Mouse (Mus musculus) kidney, embryonic 15.5 days (tissue): ENCODE data around the gene Rpl5. TPM values are rescaled to one million over a fixed set of nuclear protein-coding genes. Genes with fewer than 3 reads are reported as not detected.

Experiments
- ATAC-seq: fragments of 200-750 bp; cut with Nextera tagmentation; replicated peaks from 2 replicates; pipeline ENCODE4 v1.8.0; 2017; ENCODE audit warnings: moderate TSS enrichment; ENCODE audit not compliant: low FRiP score
- H3K27ac ChIP-seq: fragments of 300-500 bp; sonication (generic); 2 replicates; pipeline ENCODE4 v1.5.1; 2015; ENCODE audit warnings: mild to moderate bottlenecking, inconsistent platforms
- H3K27me3 ChIP-seq: fragments of 300-500 bp; sonication (generic); 2 replicates; pipeline ENCODE4 v1.6.1; 2015; ENCODE audit warnings: inconsistent platforms
- H3K36me3 ChIP-seq: fragments of 300-500 bp; sonication (generic); 2 replicates; pipeline ENCODE4 v1.6.1; 2015; ENCODE audit warnings: inconsistent platforms
- H3K4me1 ChIP-seq: fragments of 300-500 bp; sonication (generic); 2 replicates; pipeline ENCODE4 v1.6.1; 2015; ENCODE audit warnings: inconsistent platforms
- H3K4me2 ChIP-seq: fragments of 300-500 bp; sonication (generic); 2 replicates; pipeline ENCODE4 v1.6.1; 2015; ENCODE audit warnings: moderate library complexity, mild to moderate bottlenecking, inconsistent platforms
- H3K4me3 ChIP-seq: fragments of 300-500 bp; sonication (generic); replicated peaks from 2 replicates; pipeline ENCODE4 v1.5.1; 2015; ENCODE audit warnings: mild to moderate bottlenecking, inconsistent platforms
- H3K9ac ChIP-seq: fragments of 300-500 bp; sonication (generic); 2 replicates; pipeline ENCODE4 v1.6.1; 2015; ENCODE audit warnings: mild to moderate bottlenecking, inconsistent platforms
- H3K9me3 ChIP-seq: fragments of 300-500 bp; sonication (generic); replicated peaks from 2 replicates; pipeline ENCODE4 v1.6.1; 2016; ENCODE audit warnings: inconsistent platforms
- WGBS: fragments of 180-500 bp; shearing (Covaris S2); methylation state at CpG from one replicate; pipeline ENCODE4 v1.1.7; 2015; ENCODE audit warnings: mixed read lengths; 5-methylcytosine and 5-hydroxymethylcytosine counted together
- polyA plus RNA-seq: library from polyadenylated mRNA; unstranded; fragments of >200 nt; fragmentation: Nextera tagmentation; extraction: Ambion mirVana; gene quantifications from 2 replicates; pipeline ENCODE4 v1.2.1, GENCODE M21; 2015

Rpl5 gene
- polyA plus RNA-seq, 1 experiment from 2014 or later = 85.4 TPM

DNA sequence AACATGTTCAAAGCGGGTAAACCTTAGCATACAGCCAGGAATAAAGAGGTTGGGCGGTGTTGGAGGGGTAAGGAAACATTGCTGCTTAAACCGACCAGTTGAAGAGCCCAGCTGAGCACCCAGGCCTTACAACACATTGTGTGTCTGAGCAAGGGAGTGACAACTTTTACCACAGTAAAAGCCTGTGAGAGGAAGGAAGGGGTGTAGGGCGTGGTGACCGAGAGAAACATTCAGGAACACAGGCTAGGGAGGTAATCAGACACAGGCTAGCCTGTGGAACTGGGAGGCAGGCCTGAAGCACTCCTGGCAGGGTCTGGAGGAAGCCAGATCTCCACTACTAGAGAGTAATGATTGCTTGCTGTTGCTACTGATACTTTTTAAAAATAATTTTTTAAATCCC, 50.3 kb downstream of the Rpl5 start:
- 72% methylated on average over 5 of the region's 5 CpGs for WGBS
- Histone ChIP-seq H3K9ac (no peak overlapping the region), H3K36me3 (no peaks in the 10 kb centered on the region), H3K9me3 (no peaks in the 10 kb centered on the region), H3K27ac (no peak overlapping the region), H3K4me3 (no peak overlapping the region), H3K4me1 (no peaks in the 10 kb centered on the region), H3K27me3 (no peaks in the 10 kb centered on the region), H3K4me2 (no peak overlapping the region)
- no peak for ATAC-seq

Other genes with a start within 250 kb of the Rpl5 start
- 0.08 TPM in 1 of 2 replicates, not detected in the other for gene Gfi1, start 174.5 kb upstream of the Rpl5 start, polyA plus RNA-seq
- gene Ube2d2b, start 70.4 kb upstream of the Rpl5 start, polyA plus RNA-seq = 0.30 and 0.35 TPM in 2 replicates
- 76.3 and 78.1 TPM in 2 replicates for gene Evi5, start 25.4 kb upstream of the Rpl5 start, polyA plus RNA-seq
- gene Fam69a, start 86.6 kb downstream of the Rpl5 start, polyA plus RNA-seq = 19.1 and 21.3 TPM in 2 replicates
- 99.0 and 99.6 TPM in 2 replicates for gene Mtf2, start 165.2 kb downstream of the Rpl5 start, polyA plus RNA-seq
- 35.6 and 37.8 TPM in 2 replicates for gene Tmed5, start 232.1 kb downstream of the Rpl5 start, polyA plus RNA-seq
- 11.8 and 13.3 TPM in 2 replicates for gene Ccdc18, start 232.4 kb downstream of the Rpl5 start, polyA plus RNA-seq